Mouse (Mus musculus): ENCODE measurements at regions not wholly inside any gene's neighbourhood (a gene's known extent, or its start where the extent isn't known, plus 50 kb on each side); places are given as distances from the start of the nearest gene placed in this dataset.

DNA sequence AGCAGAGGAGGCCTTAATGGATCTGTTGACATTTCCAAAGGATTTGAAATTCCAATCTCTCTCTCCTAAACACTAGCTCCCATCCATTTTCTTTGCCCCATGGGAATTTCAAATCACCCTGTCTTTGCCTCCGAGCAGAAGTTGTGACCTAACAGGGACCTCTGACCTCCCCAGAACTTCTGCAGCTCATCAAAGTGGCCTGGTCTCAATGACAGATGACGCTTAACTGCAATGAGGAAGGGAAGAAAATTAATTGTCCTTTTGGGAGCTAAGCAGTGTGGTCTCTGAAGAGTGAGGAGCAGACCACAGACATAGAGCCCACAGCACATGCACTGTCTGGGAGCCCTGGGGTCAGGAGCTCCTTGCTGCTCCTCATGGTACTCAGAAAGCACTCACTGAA, 155.3 kb downstream of the Tox3 start:
- 42% methylated on average over 2 of the region's 2 CpGs for WGBS
- TF ChIP-seq CTCF (IDR thresholded peaks at IDR 0.05; ENCODE audit: insufficient read depth, low read length): no peak
- TF ChIP-seq POLR2A (IDR thresholded peaks at IDR 0.05; ENCODE audit: borderline replicate concordance, extremely low read depth, low read depth, low read length): no peak
- no peak overlapping the region for H3K4me3 ChIP-seq (replicated peaks; ENCODE audit: extremely low read depth, low read depth, low read length)
- no peaks in the 10 kb centered on the region for H3K4me1 ChIP-seq (ENCODE audit: control insufficient read depth, insufficient read depth, low read length)
- DNase-seq: no peak

DNA sequence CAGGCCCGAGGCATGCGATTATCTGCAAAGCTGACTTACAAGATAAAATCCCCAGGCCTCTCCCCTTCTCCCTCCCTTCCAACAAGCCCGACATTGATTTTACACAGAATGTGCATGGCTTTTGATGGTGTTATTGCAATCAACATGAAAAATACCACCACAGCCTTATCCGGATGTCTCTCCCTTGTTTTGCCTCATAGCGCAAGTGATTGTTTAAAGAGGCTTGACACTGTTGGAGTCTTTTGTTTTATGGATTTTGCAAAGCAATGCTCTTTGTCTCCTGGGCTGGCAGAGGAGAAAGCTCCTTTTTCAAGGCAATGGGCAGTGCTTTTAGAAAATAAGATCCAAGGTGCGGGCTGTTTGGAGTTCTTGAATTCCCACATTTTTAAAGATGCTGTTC, 165.3 kb downstream of the Tox3 start:
- DNase-seq: no peak
- WGBS: 60% methylated on average over 6 of the region's 6 CpGs
- no peak for TF ChIP-seq POLR2A (IDR thresholded peaks at IDR 0.05; ENCODE audit: borderline replicate concordance, extremely low read depth, low read depth, low read length)
- TF ChIP-seq CTCF (IDR thresholded peaks at IDR 0.05; ENCODE audit: insufficient read depth, low read length): no peak
- H3K4me3 ChIP-seq (replicated peaks; ENCODE audit: extremely low read depth, low read depth, low read length): no peak overlapping the region
- H3K4me1 ChIP-seq (ENCODE audit: control insufficient read depth, insufficient read depth, low read length): no peaks in the 10 kb centered on the region

DNA sequence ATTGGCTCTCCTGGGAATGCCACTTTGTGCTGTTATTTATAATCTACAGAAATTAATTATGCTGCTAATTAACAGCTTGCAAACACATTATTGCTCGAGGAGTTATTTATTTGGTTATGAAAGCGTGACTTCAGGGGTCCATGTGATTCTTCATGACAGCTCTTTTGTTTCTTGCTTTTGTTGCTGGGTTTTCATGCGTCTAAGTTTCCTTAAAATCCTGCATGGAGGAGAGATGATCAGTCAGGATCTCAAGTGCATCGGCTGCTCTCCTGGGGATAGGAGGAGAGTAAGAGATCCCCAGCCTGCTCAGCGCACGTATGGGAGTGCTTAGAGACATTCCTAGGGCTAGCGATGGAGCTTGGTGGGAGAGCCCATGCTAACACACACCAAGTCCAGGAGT, 171.4 kb downstream of the Tox3 start:
- no peak for TF ChIP-seq POLR2A (IDR thresholded peaks at IDR 0.05; ENCODE audit: borderline replicate concordance, extremely low read depth, low read depth, low read length)
- no peak for TF ChIP-seq CTCF (IDR thresholded peaks at IDR 0.05; ENCODE audit: insufficient read depth, low read length)
- no peak for DNase-seq
- 66% methylated on average over 7 of the region's 7 CpGs for WGBS
- no peak overlapping the region for H3K4me3 ChIP-seq (replicated peaks; ENCODE audit: extremely low read depth, low read depth, low read length)
- no peaks in the 10 kb centered on the region for H3K4me1 ChIP-seq (ENCODE audit: control insufficient read depth, insufficient read depth, low read length)

DNA sequence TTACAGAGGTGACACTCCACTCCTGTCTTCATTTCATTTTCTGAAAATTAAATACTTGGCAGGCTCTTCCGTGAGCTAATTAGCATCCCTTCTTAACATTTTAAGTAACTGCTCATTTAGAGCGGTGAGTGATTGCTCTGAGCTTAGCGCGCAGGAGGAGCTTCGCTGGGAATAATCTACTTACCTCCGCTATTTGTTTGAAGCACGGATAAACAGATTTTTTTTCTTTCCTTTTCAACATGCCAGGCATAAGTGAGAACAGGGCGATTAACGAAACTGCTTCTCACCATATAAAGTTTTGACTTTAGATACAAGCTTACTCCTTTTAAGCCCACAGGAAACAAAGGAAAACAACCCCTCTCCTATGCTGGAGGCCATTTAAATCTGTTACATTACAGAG, 171.8 kb downstream of the Tox3 start:
- TF ChIP-seq POLR2A (IDR thresholded peaks at IDR 0.05; ENCODE audit: borderline replicate concordance, extremely low read depth, low read depth, low read length): no peak
- no peak for TF ChIP-seq CTCF (IDR thresholded peaks at IDR 0.05; ENCODE audit: insufficient read depth, low read length)
- DNase-seq: no peak
- WGBS: 36% methylated on average over 9 of the region's 9 CpGs
- H3K4me1 ChIP-seq (ENCODE audit: control insufficient read depth, insufficient read depth, low read length): no peaks in the 10 kb centered on the region
- no peak overlapping the region for H3K4me3 ChIP-seq (replicated peaks; ENCODE audit: extremely low read depth, low read depth, low read length)

DNA sequence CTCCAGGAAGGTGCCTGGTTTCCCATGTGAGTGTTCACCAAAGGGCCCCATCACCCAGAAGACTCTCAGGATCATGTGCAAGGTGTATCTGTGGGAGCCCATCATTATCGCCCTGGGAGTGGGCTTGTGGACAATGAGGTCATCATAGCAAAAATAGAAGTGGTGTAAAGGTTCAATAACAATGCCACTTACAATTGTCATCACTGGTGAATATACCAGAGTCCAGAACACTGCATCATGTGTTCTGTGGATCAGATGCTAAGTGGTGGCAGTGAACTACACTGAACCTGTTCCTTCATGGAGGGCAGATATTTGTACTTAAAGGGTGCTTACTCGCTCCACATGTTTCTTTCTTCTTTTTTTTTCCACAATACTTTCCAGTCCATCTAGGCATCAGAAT, 181.5 kb downstream of the Tox3 start:
- Histone ChIP-seq H3K4me3 (replicated peaks; ENCODE audit: extremely low read depth, low read depth, low read length) (no peak overlapping the region), H3K4me1 (ENCODE audit: control insufficient read depth, insufficient read depth, low read length) (no peaks in the 10 kb centered on the region)
- 88% methylated on average over 2 of the region's 2 CpGs for WGBS
- TF ChIP-seq POLR2A (IDR thresholded peaks at IDR 0.05; ENCODE audit: borderline replicate concordance, extremely low read depth, low read depth, low read length) (no peak), CTCF (IDR thresholded peaks at IDR 0.05; ENCODE audit: insufficient read depth, low read length) (no peak)
- no peak for DNase-seq

DNA sequence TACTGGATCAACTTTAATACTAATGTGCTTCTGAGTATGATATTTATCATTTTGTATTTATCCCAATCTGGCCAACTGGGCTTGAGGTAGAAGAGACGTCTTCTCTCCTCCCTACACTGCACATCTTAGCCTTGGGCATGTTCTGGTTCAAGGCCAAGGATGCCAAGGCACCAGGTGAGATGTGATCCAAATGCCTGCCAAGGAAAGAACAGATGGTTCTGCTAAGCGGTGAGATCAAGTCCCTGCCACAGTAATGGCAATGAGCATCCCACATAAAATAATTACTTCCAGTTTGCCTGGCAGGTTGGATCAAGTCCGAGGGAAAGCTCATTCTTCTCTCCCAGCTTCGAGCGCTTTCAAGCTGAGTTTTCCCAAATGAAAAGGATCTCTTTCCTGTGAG, 196.7 kb downstream of the Tox3 start:
- no peak for DNase-seq
- WGBS: 83% methylated on average over 5 of the region's 5 CpGs
- Histone ChIP-seq H3K4me3 (replicated peaks; ENCODE audit: extremely low read depth, low read depth, low read length) (no peak overlapping the region), H3K4me1 (ENCODE audit: control insufficient read depth, insufficient read depth, low read length) (no peaks in the 10 kb centered on the region)
- TF ChIP-seq POLR2A (IDR thresholded peaks at IDR 0.05; ENCODE audit: borderline replicate concordance, extremely low read depth, low read depth, low read length) (no peak), CTCF (IDR thresholded peaks at IDR 0.05; ENCODE audit: insufficient read depth, low read length) (no peak)

DNA sequence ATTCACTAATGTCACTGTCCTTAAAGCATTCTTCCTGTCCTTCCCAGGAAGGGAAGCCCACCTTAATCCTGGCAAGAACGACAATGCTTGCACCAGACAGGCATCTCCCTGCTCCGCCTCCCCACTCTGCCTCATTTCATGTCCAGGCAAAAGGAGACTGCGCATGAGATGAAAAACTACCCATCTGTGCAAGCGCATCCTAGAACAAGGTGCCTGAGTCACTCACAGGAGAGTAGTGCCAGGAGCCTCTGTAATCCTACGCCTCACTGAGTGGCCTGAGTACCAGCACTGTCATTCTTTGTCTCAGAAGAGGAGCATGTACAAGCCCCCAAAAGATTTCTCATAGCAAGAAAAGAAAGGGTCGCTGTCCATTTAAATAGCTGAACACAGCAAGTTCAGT, 198.2 kb downstream of the Tox3 start:
- WGBS: 76% methylated on average over 6 of the region's 6 CpGs
- TF ChIP-seq POLR2A (IDR thresholded peaks at IDR 0.05; ENCODE audit: borderline replicate concordance, extremely low read depth, low read depth, low read length) (no peak), CTCF (IDR thresholded peaks at IDR 0.05; ENCODE audit: insufficient read depth, low read length) (no peak)
- Histone ChIP-seq H3K4me1 (ENCODE audit: control insufficient read depth, insufficient read depth, low read length) (no peaks in the 10 kb centered on the region), H3K4me3 (replicated peaks; ENCODE audit: extremely low read depth, low read depth, low read length) (no peak overlapping the region)
- no peak for DNase-seq

DNA sequence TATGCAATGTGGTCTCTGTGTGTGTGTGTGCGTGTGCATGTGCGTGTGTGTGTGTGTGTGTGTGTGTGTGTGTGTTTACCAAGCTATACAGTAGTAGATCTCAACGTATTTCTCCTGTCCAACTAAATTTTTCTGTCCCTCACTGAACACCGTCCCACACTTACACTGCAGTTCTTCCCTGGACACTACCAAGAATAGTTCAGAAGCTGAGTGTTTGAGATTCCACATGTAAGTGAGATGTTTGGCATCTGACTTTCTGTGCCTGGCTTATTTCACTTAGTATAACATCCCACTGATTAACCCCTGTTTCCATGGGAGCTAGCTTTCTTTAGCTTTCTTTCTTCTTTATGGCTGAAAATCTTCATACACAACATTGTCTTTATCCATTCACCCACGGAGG, 213.5 kb downstream of the Tox3 start:
- DNase-seq: no peak
- TF ChIP-seq CTCF (IDR thresholded peaks at IDR 0.05; ENCODE audit: insufficient read depth, low read length) (no peak), POLR2A (IDR thresholded peaks at IDR 0.05; ENCODE audit: borderline replicate concordance, extremely low read depth, low read depth, low read length) (no peak)
- Histone ChIP-seq H3K4me3 (replicated peaks; ENCODE audit: extremely low read depth, low read depth, low read length) (no peak overlapping the region), H3K4me1 (ENCODE audit: control insufficient read depth, insufficient read depth, low read length) (no peaks in the 10 kb centered on the region)
- 68% methylated on average over 5 of the region's 5 CpGs for WGBS

DNA sequence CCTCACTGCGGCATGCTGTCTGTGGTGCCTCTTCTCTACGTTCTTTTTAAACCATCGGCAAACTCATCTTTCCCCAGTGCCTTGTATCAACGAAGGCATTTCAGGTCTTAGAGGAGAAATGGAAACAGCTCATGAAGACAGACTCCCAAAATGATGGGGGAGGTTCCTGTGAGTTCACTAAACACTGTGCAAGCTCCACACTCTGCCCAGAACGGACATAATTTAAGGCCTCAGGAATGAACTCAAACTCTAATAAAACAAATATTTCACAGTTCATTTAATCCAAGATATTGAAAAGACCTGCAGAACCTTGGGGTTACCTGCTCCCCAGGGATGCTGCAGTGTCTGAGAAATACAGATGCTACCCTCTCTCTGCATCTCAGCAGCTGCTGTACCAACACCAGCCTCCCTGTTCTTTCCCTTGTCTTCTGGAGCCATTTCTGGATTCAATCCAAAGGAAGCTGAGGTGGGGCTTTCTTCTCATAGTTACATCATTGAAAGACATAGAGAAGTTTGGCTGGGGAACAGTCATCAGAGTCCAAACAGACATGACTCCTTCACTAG, 217.4 kb downstream of the Tox3 start:
- no peak overlapping the region for H3K4me3 ChIP-seq (replicated peaks; ENCODE audit: extremely low read depth, low read depth, low read length)
- H3K4me1 ChIP-seq (ENCODE audit: control insufficient read depth, insufficient read depth, low read length): no peaks in the 10 kb centered on the region
- no peak for DNase-seq
- WGBS: 80% methylated on average over 5 of the region's 5 CpGs
- TF ChIP-seq CTCF (IDR thresholded peaks at IDR 0.05; ENCODE audit: insufficient read depth, low read length) (no peak), POLR2A (IDR thresholded peaks at IDR 0.05; ENCODE audit: borderline replicate concordance, extremely low read depth, low read depth, low read length) (no peak)

DNA sequence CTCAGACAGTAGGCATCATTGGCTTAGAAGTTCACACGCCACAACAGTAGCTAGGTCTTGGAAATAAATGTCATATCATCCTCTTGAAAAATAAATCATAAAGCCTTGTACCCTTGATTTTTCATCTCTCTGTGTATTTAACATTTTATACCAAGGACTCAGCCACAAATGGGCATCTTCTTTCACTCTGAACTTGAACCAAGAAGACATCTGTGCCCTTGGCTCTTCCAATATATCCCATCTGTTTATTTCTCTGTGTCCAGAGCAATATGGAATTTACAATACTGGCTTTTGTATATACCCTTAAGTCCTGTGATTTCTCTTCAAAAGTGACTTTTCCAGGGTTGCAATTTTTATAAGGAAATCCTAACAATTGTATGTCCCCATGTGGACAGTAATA, 222.7 kb downstream of the Tox3 start:
- H3K4me1 ChIP-seq (ENCODE audit: control insufficient read depth, insufficient read depth, low read length): no peaks in the 10 kb centered on the region
- TF ChIP-seq POLR2A (IDR thresholded peaks at IDR 0.05; ENCODE audit: borderline replicate concordance, extremely low read depth, low read depth, low read length) (no peak), CTCF (IDR thresholded peaks at IDR 0.05; ENCODE audit: insufficient read depth, low read length) (no peak)
- 86% methylated on average over 1 of the region's 1 CpGs for WGBS
- H3K4me3 ChIP-seq (replicated peaks; ENCODE audit: extremely low read depth, low read depth, low read length): no peak overlapping the region
- DNase-seq: no peak

Measured in lung, adult 2 months (tissue).